In genomic region chrX:9200380-9200917, GRCm38 (mm10) we compare ENCODE assay signal across 10 mouse cellular contexts. TPM values are rescaled to one million over a fixed set of nuclear protein-coding genes. Genes with fewer than 3 reads are reported as not detected.
DNase-seq lines count a peak whose midpoint lies in the region; ATAC-seq lines count a peak whose summit lies in the region.
"Had no signal": no experiment of that assay in that cellular context is flagged by ENCODE, and none has a peak within 500 bp of the region (broad histone marks: within the 10 kb centered on the region; RNA-seq: fewer than 3 reads in every experiment).

No protein-coding gene starts in this region.

- DNase-seq in layer of hippocampus, postnatal 36 days, result peak; percentile 5 to 6
- no peak for DNase-seq in layer of hippocampus, adult 18-20 months (ENCODE audit: low spot score in 2 of 2)
- DNase-seq in cerebellum, adult 11-12 months, result peak; percentile 77
- peak; percentile 16 for DNase-seq in liver, embryonic 13.5 days
- DNase-seq in urinary bladder, postnatal 10 days (ENCODE audit: low spot score), result peak; percentile 9

- peak overlapping the region; percentile 68 for H3K9ac ChIP-seq in forebrain, embryonic 16.5 days (replicated peaks; ENCODE audit: low read depth, low read length)
- H3K9ac ChIP-seq in liver, embryonic 13.5 days, result no peak overlapping the region
- H3K9ac ChIP-seq in neural tube, embryonic 12.5 days, result peak overlapping the region; percentile 35

- 25% methylated on average over 51 of the region's 72 CpGs for WGBS in forebrain, embryonic 16.5 days
- WGBS in liver, embryonic 13.5 days (ENCODE audit: insufficient replicate concordance), result 11% methylated on average over 54 of the region's 72 CpGs
- WGBS in neural tube, embryonic 12.5 days, result 11% methylated on average over 64 of the region's 72 CpGs

- H3K4me2 ChIP-seq in forebrain, embryonic 16.5 days (ENCODE audit: low read length), result peak overlapping the region; percentile 58
- H3K4me2 ChIP-seq in liver, embryonic 13.5 days, result peak overlapping the region; percentile 66
- peak overlapping the region; percentile 65 for H3K4me2 ChIP-seq in neural tube, embryonic 12.5 days (replicated peaks)

- no peaks in the 10 kb centered on the region for H3K27me3 ChIP-seq in forebrain, embryonic 16.5 days (replicated peaks; ENCODE audit: control insufficient read depth, insufficient read depth, low read length)
- H3K27me3 ChIP-seq in liver, embryonic 13.5 days, result peaks cover 29% of the 10 kb centered on the region
- H3K27me3 ChIP-seq in neural tube, embryonic 12.5 days (replicated peaks), result peaks cover 6% of the 10 kb centered on the region; the same call in 1 of the 2 replicates

- H3K27ac ChIP-seq in forebrain, embryonic 16.5 days (ENCODE audit: low read length), result no peak overlapping the region
- H3K27ac ChIP-seq in liver, embryonic 13.5 days, result no peak overlapping the region
- no peak overlapping the region for H3K27ac ChIP-seq in neural tube, embryonic 12.5 days

- ATAC-seq in forebrain, embryonic 16.5 days, result peak; percentile 69
- ATAC-seq in inflammation-experienced regulatory T-cells, adult 6 months, result peak; percentile 71
- peak; percentile 26; the same call in 1 of the 2 replicates for ATAC-seq in liver, embryonic 13.5 days (ENCODE audit: low read depth)
- ATAC-seq in neural tube, embryonic 12.5 days (ENCODE audit: low FRiP score, low read depth), result peak; percentile 70

- no peaks in the 10 kb centered on the region for H3K9me3 ChIP-seq in forebrain, embryonic 16.5 days (ENCODE audit: control insufficient read depth, low read length)
- no peaks in the 10 kb centered on the region for H3K9me3 ChIP-seq in liver, embryonic 13.5 days (replicated peaks)
- H3K9me3 ChIP-seq in neural tube, embryonic 12.5 days, result no peaks in the 10 kb centered on the region
- H3K9me3 ChIP-seq: G1E had no signal

- H3K4me3 ChIP-seq in forebrain, embryonic 16.5 days (replicated peaks; ENCODE audit: low read length), result peak overlapping the region; percentile 57
- H3K4me3 ChIP-seq in liver, embryonic 13.5 days (replicated peaks), result peak overlapping the region; percentile 47
- H3K4me3 ChIP-seq in neural tube, embryonic 12.5 days, result peak overlapping the region; percentile 39

- no peaks in the 10 kb centered on the region for H3K4me1 ChIP-seq in forebrain, embryonic 16.5 days (replicated peaks; ENCODE audit: control insufficient read depth, insufficient read depth, low read length)
- peaks cover 4% of the 10 kb centered on the region; the same call in 1 of the 2 replicates for H3K4me1 ChIP-seq in liver, embryonic 13.5 days (replicated peaks)
- no peaks in the 10 kb centered on the region for H3K4me1 ChIP-seq in neural tube, embryonic 12.5 days

- no peaks in the 10 kb centered on the region for H3K36me3 ChIP-seq in forebrain, embryonic 16.5 days (ENCODE audit: control insufficient read depth, insufficient read depth)
- no peaks in the 10 kb centered on the region for H3K36me3 ChIP-seq in liver, embryonic 13.5 days
- H3K36me3 ChIP-seq in neural tube, embryonic 12.5 days, result no peaks in the 10 kb centered on the region
- H3K36me3 ChIP-seq: G1E had no signal

RNA-seq across cellular contexts. Expression of gene Lancl3, which starts 0.7 kb away (rescaled TPM):
- total RNA-seq in layer of hippocampus, postnatal 36 days (2021), result 1 to 10 TPM; 5.6 to 5.7 TPM
- 1 to 10 TPM; 4.8 to 6.9 TPM for total RNA-seq in layer of hippocampus, adult 18-20 months (2021)
- 10.4 and 10.7 TPM in 2 replicates for polyA plus RNA-seq in forebrain, embryonic 16.5 days (2015; fragmentation: Nextera tagmentation; extraction: Ambion mirVana)
- polyA plus RNA-seq in inflammation-experienced regulatory T-cells, adult 6 months (2017; shearing (Covaris generic)), result 1 to 10 TPM in 2 of 3 experiments, under 1 TPM in 1; 0.83 to 1.5 (median 1.2) TPM
- 0.27 and 0.31 TPM in 2 replicates for polyA plus RNA-seq in liver, embryonic 13.5 days (2015; fragmentation: Nextera tagmentation; extraction: Ambion mirVana)
- polyA plus RNA-seq in neural tube, embryonic 12.5 days (2016; fragmentation: Nextera tagmentation; extraction: Ambion mirVana), result 1.2 TPM in 2 replicates
- polyA plus RNA-seq: G1E had no signal

RNA-seq across cellular contexts. Expression of gene Gm14862, which starts 56.2 kb away (rescaled TPM):
- total RNA-seq in layer of hippocampus, postnatal 36 days (2021), result not detected
- not detected for total RNA-seq in layer of hippocampus, adult 18-20 months (2021)
- not detected in 2 replicates for polyA plus RNA-seq in forebrain, embryonic 16.5 days (2015; fragmentation: Nextera tagmentation; extraction: Ambion mirVana)
- polyA plus RNA-seq in inflammation-experienced regulatory T-cells, adult 6 months (2017; shearing (Covaris generic)), result 1 to 10 TPM in 1 of 3 experiments, not detected in 2; 1.1 TPM
- polyA plus RNA-seq in liver, embryonic 13.5 days (2015; fragmentation: Nextera tagmentation; extraction: Ambion mirVana), result 3.6 and 3.7 TPM in 2 replicates
- polyA plus RNA-seq in neural tube, embryonic 12.5 days (2016; fragmentation: Nextera tagmentation; extraction: Ambion mirVana), result 0.28 TPM in 1 of 2 replicates, not detected in the other
- total RNA-seq: G1E; left cerebral cortex, postnatal 25 days had no signal
- polyA plus RNA-seq: G1E had no signal

Comparison
In these comparisons a context has a peak if more than half of its experiments do, and no peak if none do; other contexts are left out.
1. DNase-seq: peak in layer of hippocampus, postnatal 36 days (2 of 2), cerebellum, adult 11-12 months (single experiment), liver, embryonic 13.5 days (single experiment) and urinary bladder, postnatal 10 days (single experiment); none in layer of hippocampus, adult 18-20 months (0 of 2).
2. Peak in every context shown above with its lines, with median percentiles within 50 percentile points of each other: ATAC-seq, H3K4me2 ChIP-seq and H3K4me3 ChIP-seq.